Mouse (Mus musculus): ENCODE measurements at regions not wholly inside any gene's neighbourhood (a gene's known extent, or its start where the extent isn't known, plus 50 kb on each side); places are given as distances from the start of the nearest gene placed in this dataset.

- peak; percentile 74 for DNase-seq (ENCODE audit: extremely low read depth, insufficient read length, low spot score)
Measured at GRCm38 (mm10) chr2:128217784-128218467, 92.1 kb downstream of the Bcl2l11 start.

GRCm38 (mm10) chr2:128218961-128219360 lies 93.1 kb downstream of the Bcl2l11 start:
- DNase-seq (ENCODE audit: extremely low read depth, insufficient read length, low spot score), result no peak

- no peak for DNase-seq (ENCODE audit: extremely low read depth, insufficient read length, low spot score)
Measured at GRCm38 (mm10) chr2:128221055-128221454, 95.2 kb downstream of the Bcl2l11 start.

- no peak for DNase-seq (ENCODE audit: extremely low read depth, insufficient read length, low spot score)
Measured at GRCm38 (mm10) chr2:128221657-128222056, 95.8 kb downstream of the Bcl2l11 start.

- peak; percentile 30 for DNase-seq (ENCODE audit: extremely low read depth, insufficient read length, low spot score)
Measured at GRCm38 (mm10) chr2:128226465-128227047, 100.7 kb downstream of the Bcl2l11 start.

- no peak for DNase-seq (ENCODE audit: extremely low read depth, insufficient read length, low spot score)
Measured at GRCm38 (mm10) chr2:128229730-128230129, 103.9 kb downstream of the Bcl2l11 start.

GRCm38 (mm10) chr2:128230921-128231320 lies 105.1 kb downstream of the Bcl2l11 start:
- no peak for DNase-seq (ENCODE audit: extremely low read depth, insufficient read length, low spot score)

- DNase-seq (ENCODE audit: extremely low read depth, insufficient read length, low spot score), result no peak
Measured at GRCm38 (mm10) chr2:128231338-128231737, 105.5 kb downstream of the Bcl2l11 start.

GRCm38 (mm10) chr2:128232027-128232426 lies 106.2 kb downstream of the Bcl2l11 start:
- DNase-seq (ENCODE audit: extremely low read depth, insufficient read length, low spot score), result no peak

- DNase-seq (ENCODE audit: extremely low read depth, insufficient read length, low spot score), result no peak
Measured at GRCm38 (mm10) chr2:128235127-128235526, 109.3 kb downstream of the Bcl2l11 start.

- DNase-seq (ENCODE audit: extremely low read depth, insufficient read length, low spot score), result no peak
Measured at GRCm38 (mm10) chr2:128239451-128239850, 113.6 kb downstream of the Bcl2l11 start.

- DNase-seq (ENCODE audit: extremely low read depth, insufficient read length, low spot score), result no peak
Measured at GRCm38 (mm10) chr2:128240054-128240453, 114.2 kb downstream of the Bcl2l11 start.

- peak; percentile 65 for DNase-seq (ENCODE audit: extremely low read depth, insufficient read length, low spot score)
Measured at GRCm38 (mm10) chr2:128240536-128241279, 114.9 kb downstream of the Bcl2l11 start.

- peak; percentile 24 for DNase-seq (ENCODE audit: extremely low read depth, insufficient read length, low spot score)
Measured at GRCm38 (mm10) chr2:128241280-128241665, 115.4 kb downstream of the Bcl2l11 start.

- DNase-seq (ENCODE audit: extremely low read depth, insufficient read length, low spot score), result no peak
Measured at GRCm38 (mm10) chr2:128245544-128245943, 119.7 kb downstream of the Bcl2l11 start.

- no peak for DNase-seq (ENCODE audit: extremely low read depth, insufficient read length, low spot score)
Measured at GRCm38 (mm10) chr2:128247967-128248366, 122.1 kb downstream of the Bcl2l11 start.

- no peak for DNase-seq (ENCODE audit: extremely low read depth, insufficient read length, low spot score)
Measured at GRCm38 (mm10) chr2:128249188-128249587, 123.3 kb downstream of the Bcl2l11 start.

- DNase-seq (ENCODE audit: extremely low read depth, insufficient read length, low spot score), result no peak
Measured at GRCm38 (mm10) chr2:128249607-128250006, 123.8 kb downstream of the Bcl2l11 start.

GRCm38 (mm10) chr2:128250841-128251240 lies 125.0 kb downstream of the Bcl2l11 start:
- no peak for DNase-seq (ENCODE audit: extremely low read depth, insufficient read length, low spot score)

- DNase-seq (ENCODE audit: extremely low read depth, insufficient read length, low spot score), result no peak
Measured at GRCm38 (mm10) chr2:128256651-128257050, 130.8 kb downstream of the Bcl2l11 start.

- DNase-seq (ENCODE audit: extremely low read depth, insufficient read length, low spot score), result no peak
Measured at GRCm38 (mm10) chr2:128257262-128257661, 131.4 kb downstream of the Bcl2l11 start.

GRCm38 (mm10) chr2:128263880-128264279 lies 138.0 kb downstream of the Bcl2l11 start:
- no peak for DNase-seq (ENCODE audit: extremely low read depth, insufficient read length, low spot score)
